Mouse (Mus musculus): ENCODE data around the gene Cacybp. TPM values are rescaled to one million over a fixed set of nuclear protein-coding genes. Genes with fewer than 3 reads are reported as not detected.

Gene Cacybp
- polyA plus RNA-seq (2015; fragmentation: Illumina TruSeq; extraction: RNeasy Lipid Tissue Mini Kit (QIAGEN cat#74804); ENCODE audit: insufficient read depth, low replicate concordance): 109 TPM

GRCm38 (mm10) chr1:160212703-160213669, at the start of gene Cacybp:
Cacybp (minus strand) TSS chr1:160212875.

DNA sequence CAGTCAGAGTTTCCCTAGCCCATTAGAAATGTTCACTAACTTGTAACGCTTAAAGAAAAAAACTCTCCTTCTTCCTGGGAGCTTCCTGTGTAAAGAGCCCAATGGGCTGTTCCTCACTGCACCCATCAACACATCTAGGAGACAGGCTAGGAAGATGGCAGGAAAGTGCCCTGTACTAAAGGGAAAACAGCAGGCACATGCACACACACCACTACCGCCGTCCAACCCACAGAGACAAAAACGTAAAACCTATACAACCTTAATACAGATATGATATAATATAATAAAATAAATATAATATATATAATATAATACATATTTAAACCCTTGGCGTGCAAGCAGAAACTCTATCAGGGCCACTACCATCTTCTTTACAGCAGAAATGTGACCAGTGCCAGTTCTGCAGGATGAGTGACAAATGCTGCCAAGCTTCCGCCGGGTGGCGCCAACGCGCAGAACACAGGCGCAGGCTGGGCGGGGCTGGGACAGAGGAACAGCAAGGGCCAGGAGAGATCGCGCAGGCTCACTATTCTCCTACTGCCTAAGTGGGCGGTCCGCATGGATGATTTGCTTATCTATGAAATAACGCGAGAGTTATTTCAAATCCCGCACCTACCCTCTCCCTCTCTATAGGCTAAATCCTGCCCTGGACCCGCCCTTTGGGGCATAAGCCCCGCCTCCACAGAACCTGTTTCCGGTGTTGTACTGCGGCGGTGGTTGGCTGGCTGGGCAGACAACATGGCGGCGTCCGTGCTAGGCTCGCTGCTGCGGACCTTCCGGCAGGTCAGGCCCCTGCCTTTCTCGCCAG, 17.9 kb downstream of the Cacybp start, which contains the start of gene Mrps14:
Gene Mrps14 (plus strand): TSS at position 687 of the 808 bp plus-strand sequence.

DNA sequence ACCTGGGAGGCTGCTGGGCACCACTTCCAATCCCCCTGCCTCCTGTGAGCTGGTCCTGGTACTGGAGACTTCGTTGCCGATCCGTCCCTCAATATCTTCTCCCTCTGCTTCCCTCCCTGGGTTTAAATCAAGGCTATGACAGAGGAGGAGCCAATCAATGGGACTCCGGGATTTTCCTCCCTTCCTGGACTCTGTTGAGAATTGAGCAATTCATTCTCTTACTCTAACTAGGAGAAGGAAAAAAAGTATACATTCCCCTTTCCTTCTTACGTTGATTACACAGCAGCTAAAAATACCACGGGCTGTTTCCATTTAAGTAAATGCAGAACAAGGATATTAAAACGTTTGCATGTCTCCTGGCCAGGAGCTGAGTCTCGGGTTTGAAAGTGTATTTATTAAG, 59.2 kb downstream of the Cacybp start, which contains the start of gene Tnn:
Gene Tnn (minus strand): TSS at position 101 of the 400 bp plus-strand sequence.

Other genes starting within 250 kb of the Cacybp start
- 143 TPM for gene 4930523C07Rik, start 168.5 kb downstream of the Cacybp start, polyA plus RNA-seq (2015; fragmentation: Illumina TruSeq; extraction: RNeasy Lipid Tissue Mini Kit (QIAGEN cat#74804); ENCODE audit: insufficient read depth, low replicate concordance)
- 8.4 TPM for gene Tnn, start 59.3 kb downstream of the Cacybp start, polyA plus RNA-seq (2015; fragmentation: Illumina TruSeq; extraction: RNeasy Lipid Tissue Mini Kit (QIAGEN cat#74804); ENCODE audit: insufficient read depth, low replicate concordance)
- gene Mrps14, start 17.7 kb downstream of the Cacybp start, polyA plus RNA-seq (2015; fragmentation: Illumina TruSeq; extraction: RNeasy Lipid Tissue Mini Kit (QIAGEN cat#74804); ENCODE audit: insufficient read depth, low replicate concordance): 64.1 TPM

All from spleen, adult 10 weeks (tissue).